Mouse (Mus musculus) heart, adult 2 months (tissue): ENCODE measurements around the gene Ppbp. TPM values are rescaled to one million over a fixed set of nuclear protein-coding genes. Genes with fewer than 3 reads are reported as not detected.
A peak's percentile ranks its signal among the peaks of the same experiment; 100 is the strongest.

Experiments used
- DNase-seq, 2 experiments: peaks; one replicate each; pipeline ENCODE4 v3.0.0; 2021
- H3K27ac ChIP-seq: fragments of 200-600 bp; 2 replicates; pipeline ENCODE4 v1.8.1; 2022
- H3K27me3 ChIP-seq: fragments of 200-500 bp; 2 replicates; pipeline ENCODE4 v1.6.1; 2012; ENCODE audit warnings: mild to moderate bottlenecking, low read length, inconsistent platforms, mixed read lengths; ENCODE audit not compliant: control insufficient read depth, insufficient read depth
- H3K36me3 ChIP-seq: fragments of 200-500 bp; 2 replicates; pipeline ENCODE4 v1.6.1; 2012; ENCODE audit warnings: low read length, inconsistent platforms; ENCODE audit not compliant: control insufficient read depth, insufficient read depth
- H3K4me1 ChIP-seq: fragments of 200-500 bp; 2 replicates; pipeline ENCODE4 v1.6.1; 2011; ENCODE audit warnings: low read length; ENCODE audit not compliant: control insufficient read depth, insufficient read depth
- H3K4me3 ChIP-seq: fragments of 200-600 bp; 2 replicates; pipeline ENCODE4 v1.8.1; 2022
- H3K79me2 ChIP-seq: fragments of 200-500 bp; replicated peaks from 2 replicates; pipeline ENCODE4 v1.6.1; 2012; ENCODE audit warnings: mild to moderate bottlenecking, inconsistent platforms, low read length, moderate library complexity, mixed read lengths; ENCODE audit not compliant: control insufficient read depth, insufficient read depth
- H3K9ac ChIP-seq: fragments of 200-500 bp; 2 replicates; pipeline ENCODE4 v1.6.1; 2012; ENCODE audit warnings: low read depth, mild to moderate bottlenecking, control low read depth, inconsistent platforms, low read length, mixed read lengths
- CTCF ChIP-seq: fragments of 200-600 bp; IDR thresholded peaks from 2 replicates; pipeline ENCODE4 v1.8.1; 2022; ENCODE audit warnings: antibody characterized with exemption, mild to moderate bottlenecking, moderate library complexity
- EP300 ChIP-seq: fragments of 200-500 bp; IDR thresholded peaks from 2 replicates; pipeline ENCODE4 v1.6.1; 2011; ENCODE audit warnings: low read depth, low read length, control low read depth; ENCODE audit not compliant: insufficient read depth
- POLR2A ChIP-seq: fragments of 200-500 bp; IDR thresholded peaks from 2 replicates; pipeline ENCODE4 v1.6.1; 2011; ENCODE audit warnings: mild to moderate bottlenecking, low read depth, low read length, control low read depth; ENCODE audit not compliant: insufficient read depth
- WGBS: fragments of 180-500 bp; shearing (Covaris S2); methylation state at CpG from one replicate; pipeline ENCODE4 v1.1.7; 2018; 5-methylcytosine and 5-hydroxymethylcytosine counted together
- intact Hi-C: fragments of 180-260 bp; cut with DNase I; formaldehyde crosslinking; loops from one replicate; pipeline ENCODE4 v1.15.1; 2025
- long read RNA-seq: library from polyadenylated mRNA; stranded (forward); transcript quantifications from one replicate; pipeline ENCODE4 v2.0.0, GENCODE M21; 2021
- polyA plus RNA-seq: library from polyadenylated mRNA; depleted of rRNA; stranded (reverse); fragments of >200 nt; gene quantifications from 2 replicates; pipeline ENCODE4 v1.2.3, GENCODE M21; 2012; rRNA removed
- total RNA-seq, 2 experiments: library from RNA; stranded (reverse); gene quantifications; 2 replicates each; pipeline ENCODE4 v1.2.3; 2021

The Ppbp gene
- total RNA-seq (10 to 100 TPM in 1 of 2 experiments, 1 to 10 TPM in 1; 9.6 to 56.5 TPM), polyA plus RNA-seq (11.1 and 27.4 TPM in 2 replicates)
- long read RNA-seq, transcript Ppbp-201 (3 exons, 1,083 nt) = major isoform, 5 of 6 reads
- long read RNA-seq, partial matches to known transcripts = 1 of 6 reads
- long read RNA-seq, other reads (novel, unspliced or antisense) = 0 of 6 reads

- H3K79me2 ChIP-seq = no peaks in the 10 kb centered on the region
- no peak for DNase-seq
- 66% methylated on average over 3 of the region's 3 CpGs for WGBS
- no peak within 1 kb of the TSS for H3K4me3 ChIP-seq
- H3K9ac ChIP-seq = no peak within 1 kb of the TSS
- no peaks in the 10 kb centered on the region for H3K36me3 ChIP-seq
- no peak within 1 kb of the TSS for H3K27ac ChIP-seq
- H3K4me1 ChIP-seq = peaks cover 7% of the 10 kb centered on the region
- no peaks in the 10 kb centered on the region for H3K27me3 ChIP-seq
- intact Hi-C loops = no loop called here
- TF ChIP-seq CTCF (no peak), POLR2A (no peak), EP300 (no peak)
Observed at GRCm38 (mm10) chr5:90768218-90768617, at the start of gene Ppbp. Gene Ppbp, plus strand, starts transcription at chr5:90768518.

GRCm38 (mm10) chr5:90722656-90723055 is 45.7 kb upstream of the Ppbp start:
- H3K36me3 ChIP-seq = no peaks in the 10 kb centered on the region
- H3K4me1 ChIP-seq = no peaks in the 10 kb centered on the region
- intact Hi-C loops = no loop called here
- H3K27me3 ChIP-seq = no peaks in the 10 kb centered on the region
- no peak overlapping the region for H3K27ac ChIP-seq
- no peak for DNase-seq
- H3K79me2 ChIP-seq = no peaks in the 10 kb centered on the region; the same call in 1 of the 2 replicates
- no peak overlapping the region for H3K4me3 ChIP-seq
- WGBS = 68% methylated on average over 3 of the region's 3 CpGs
- H3K9ac ChIP-seq = no peak overlapping the region
- TF ChIP-seq POLR2A (no peak), EP300 (no peak), CTCF (no peak)

- Histone ChIP-seq H3K27me3 (no peaks in the 10 kb centered on the region), H3K4me1 (no peaks in the 10 kb centered on the region), H3K9ac (no peak overlapping the region), H3K79me2 (no peaks in the 10 kb centered on the region; the same call in 1 of the 2 replicates), H3K27ac (no peak overlapping the region), H3K36me3 (no peaks in the 10 kb centered on the region), H3K4me3 (no peak overlapping the region)
- DNase-seq = no peak
- intact Hi-C loops = no loop called here
- 65% methylated on average over 3 of the region's 3 CpGs for WGBS
- no peak for TF ChIP-seq EP300
- TF ChIP-seq CTCF = no peak
Observed at GRCm38 (mm10) chr5:90728254-90728653, 40.1 kb upstream of the Ppbp start.

- H3K4me1 ChIP-seq = no peaks in the 10 kb centered on the region
- intact Hi-C loops = no loop called here
- no peaks in the 10 kb centered on the region for H3K36me3 ChIP-seq
- TF ChIP-seq POLR2A = no peak
- no peak for TF ChIP-seq CTCF
- TF ChIP-seq EP300 = no peak
- DNase-seq = peak in 1 of 2 experiments; percentile 7
- H3K27me3 ChIP-seq = no peaks in the 10 kb centered on the region
- 61% methylated on average over 4 of the region's 4 CpGs for WGBS
- no peaks in the 10 kb centered on the region for H3K79me2 ChIP-seq
- no peak overlapping the region for H3K4me3 ChIP-seq
- no peak overlapping the region for H3K9ac ChIP-seq
- no peak overlapping the region for H3K27ac ChIP-seq
Observed at GRCm38 (mm10) chr5:90731480-90731879, 36.8 kb upstream of the Ppbp start.

- no peak overlapping the region for H3K9ac ChIP-seq
- intact Hi-C loops = no loop called here
- H3K79me2 ChIP-seq = no peaks in the 10 kb centered on the region
- WGBS = 33% methylated on average over 4 of the region's 4 CpGs
- H3K4me1 ChIP-seq = no peaks in the 10 kb centered on the region
- no peak overlapping the region for H3K27ac ChIP-seq
- H3K4me3 ChIP-seq = no peak overlapping the region
- TF ChIP-seq POLR2A (no peak), EP300 (no peak), CTCF (no peak)
- no peaks in the 10 kb centered on the region for H3K27me3 ChIP-seq
- H3K36me3 ChIP-seq = no peaks in the 10 kb centered on the region
- DNase-seq = peak in 1 of 2 experiments; percentile 31
Observed at GRCm38 (mm10) chr5:90742029-90742428, 26.3 kb upstream of the Ppbp start.

GRCm38 (mm10) chr5:90753934-90754333 is 14.4 kb upstream of the Ppbp start:
- Histone ChIP-seq H3K27ac (no peak overlapping the region), H3K4me1 (peaks cover 3% of the 10 kb centered on the region), H3K4me3 (no peak overlapping the region), H3K27me3 (no peaks in the 10 kb centered on the region), H3K9ac (no peak overlapping the region), H3K36me3 (no peaks in the 10 kb centered on the region), H3K79me2 (no peaks in the 10 kb centered on the region)
- DNase-seq = no peak
- intact Hi-C loops = no loop called here
- TF ChIP-seq POLR2A (no peak), EP300 (no peak), CTCF (no peak)
- 88% methylated on average over 1 of the region's 1 CpGs for WGBS
